Mouse (Mus musculus) liver, adult 2 months (tissue): Measurements from ENCODE around the gene Trio.

ENCODE experiments used
- CTCF ChIP-seq: fragments of 200-500 bp; IDR thresholded peaks from 2 replicates; pipeline ENCODE4 v1.5.1; 2011; ENCODE audit warnings: low read depth, low read length, control low read depth
- POLR2A ChIP-seq: fragments of 200-500 bp; IDR thresholded peaks from 2 replicates; pipeline ENCODE4 v1.6.1; 2011; ENCODE audit warnings: low read length, control low read depth; ENCODE audit not compliant: insufficient read depth; ENCODE audit errors: extremely low read depth

- TF ChIP-seq POLR2A, result no peak
- no peak for TF ChIP-seq CTCF
Observed at GRCm38 (mm10) chr15:27748739-27749138, 276.9 kb downstream of the Trio start.
